25 mouse cellular contexts compared by ENCODE assay signal in genomic region chr5:122135290-122135882, GRCm38 (mm10). TPM values are rescaled to one million over a fixed set of nuclear protein-coding genes. Genes with fewer than 3 reads are reported as not detected.
DNase-seq lines count a peak whose midpoint lies in the region; ATAC-seq and TF ChIP-seq lines count a peak whose summit lies in the region.
"Had no signal": no experiment of that assay in that cellular context is flagged by ENCODE, and none has a peak within 500 bp of the region (broad histone marks: within the 10 kb centered on the region; RNA-seq: fewer than 3 reads in every experiment).

No protein-coding gene starts in this region.

- no peaks in the 10 kb centered on the region for H3K9me3 ChIP-seq in heart, embryonic 11.5 days (replicated peaks; ENCODE audit: control insufficient read depth, low read length)
- H3K9me3 ChIP-seq in MEL (replicated peaks; ENCODE audit: insufficient read depth, low read length): no peaks in the 10 kb centered on the region
- H3K9me3 ChIP-seq: forebrain, embryonic 10.5 days; hindbrain, embryonic 10.5 days; limb, embryonic 15.5 days; liver, embryonic 15.5 days; midbrain, embryonic 13.5 days had no signal

- H3K27ac ChIP-seq in gastrocnemius, adult 2 months: no peak overlapping the region
- no peak overlapping the region for H3K27ac ChIP-seq in heart, embryonic 11.5 days (ENCODE audit: low read depth, low read length)
- H3K27ac ChIP-seq in MEL (ENCODE audit: control insufficient read depth, low read depth, low read length): peak overlapping the region; percentile 70
- H3K27ac ChIP-seq: forebrain, embryonic 10.5 days; hindbrain, embryonic 10.5 days; hindbrain, postnatal 0 days; limb, embryonic 15.5 days; liver, embryonic 15.5 days; midbrain, embryonic 13.5 days had no signal

- no peaks in the 10 kb centered on the region for H3K36me3 ChIP-seq in heart, embryonic 11.5 days (ENCODE audit: control insufficient read depth, insufficient read depth, low read length)
- peaks cover 0 to 37% of the 10 kb centered on the region in 2 experiments; a peak in 2 of 4 replicates for H3K36me3 ChIP-seq in MEL (ENCODE audit: control insufficient read depth in 1 of 2, insufficient read depth in 2 of 2, low read length in 2 of 2)
- H3K36me3 ChIP-seq: forebrain, embryonic 10.5 days; hindbrain, embryonic 10.5 days; limb, embryonic 15.5 days; liver, embryonic 15.5 days; midbrain, embryonic 13.5 days had no signal

- no peak for ATAC-seq in heart, embryonic 11.5 days (replicated peaks; ENCODE audit: insufficient number of reproducible peaks, low FRiP score, low TSS enrichment)
- ATAC-seq: forebrain, postnatal 0 days; hindbrain, postnatal 0 days; lung, postnatal 0 days; midbrain, embryonic 13.5 days had no signal

- WGBS in heart, embryonic 11.5 days (ENCODE audit: insufficient replicate concordance): 68% methylated on average over 3 of the region's 3 CpGs

- no peaks in the 10 kb centered on the region for H3K27me3 ChIP-seq in heart, embryonic 11.5 days (ENCODE audit: control insufficient read depth, insufficient read depth, low read length)
- no peaks in the 10 kb centered on the region for H3K27me3 ChIP-seq in MEL (ENCODE audit: control insufficient read depth in 1 of 2, insufficient read depth in 2 of 2, low read length in 2 of 2)
- H3K27me3 ChIP-seq: limb, embryonic 15.5 days; liver, embryonic 15.5 days had no signal

- no peak overlapping the region for H3K9ac ChIP-seq in heart, embryonic 11.5 days (ENCODE audit: low read depth, low read length)
- no peak overlapping the region for H3K9ac ChIP-seq in MEL (ENCODE audit: control insufficient read depth, low read depth, low read length, poor library complexity, severe bottlenecking)
- H3K9ac ChIP-seq: forebrain, postnatal 0 days; limb, embryonic 15.5 days; liver, embryonic 15.5 days; midbrain, embryonic 13.5 days had no signal

- H3K4me2 ChIP-seq in heart, embryonic 11.5 days: no peak overlapping the region
- H3K4me2 ChIP-seq: limb, embryonic 15.5 days; liver, embryonic 15.5 days; midbrain, embryonic 13.5 days had no signal

- TF ChIP-seq CTCF in gastrocnemius, adult 2 months (IDR thresholded peaks at IDR 0.05): no peak
- no peak for TF ChIP-seq CTCF in MEL (IDR thresholded peaks at IDR 0.05 in 2 of 3, conservative IDR thresholded peaks at IDR 0.05 in 1 of 3; ENCODE audit: control insufficient read depth in 1 of 3, insufficient read depth in 1 of 3, low read depth in 2 of 3, low read length in 3 of 3, poor library complexity in 1 of 3, severe bottlenecking in 1 of 3)

- peaks cover 24% of the 10 kb centered on the region for H3K4me1 ChIP-seq in heart, embryonic 11.5 days (ENCODE audit: control insufficient read depth, insufficient read depth, low read length)
- H3K4me1 ChIP-seq in MEL (ENCODE audit: control insufficient read depth in 1 of 2, insufficient read depth in 2 of 2, low read length in 2 of 2): peaks cover 19 to 50% of the 10 kb centered on the region in 2 experiments

- DNase-seq in gastrocnemius, adult 2 months: peak; percentile 11
- no peak for DNase-seq in gastrocnemius, adult 8-10 months (ENCODE audit: low spot score in 2 of 2)
- DNase-seq in heart, postnatal 4 days: peak; percentile 48
- DNase-seq in MEL (ENCODE audit: low read depth, low spot score): no peak
- DNase-seq in cerebellum, postnatal 25 days: peak; percentile 37 to 51
- DNase-seq in layer of hippocampus, adult 9-11 months: no peak
- DNase-seq: adrenal gland, adult 2 months; B cell, adult 2 months; forebrain, postnatal 0 days; kidney, adult 2 months; kidney, postnatal 10 days; layer of hippocampus, postnatal 36 days had no signal

- TF ChIP-seq EP300 in MEL (IDR thresholded peaks at IDR 0.05; ENCODE audit: low read depth in 1 of 2, low read length in 2 of 2): no peak

- no peak for TF ChIP-seq POLR2A in MEL (IDR thresholded peaks at IDR 0.05; ENCODE audit: control insufficient read depth in 1 of 2, insufficient read depth in 1 of 2, low read depth in 1 of 2, low read length in 2 of 2, poor library complexity in 1 of 2)

- H3K79me2 ChIP-seq in MEL (ENCODE audit: control insufficient read depth, insufficient read depth, low read length, poor library complexity): no peaks in the 10 kb centered on the region; the same call in 1 of the 2 replicates

- intact Hi-C loops in gastrocnemius, adult 2 months (cut with DNase I): no loop called here

- no peak overlapping the region for H3K4me3 ChIP-seq in gastrocnemius, adult 2 months
- no peak overlapping the region for H3K4me3 ChIP-seq in heart, embryonic 11.5 days (ENCODE audit: low read depth, low read length)
- no peak overlapping the region for H3K4me3 ChIP-seq in MEL (ENCODE audit: control insufficient read depth in 1 of 2, insufficient read depth in 1 of 2, low read depth in 2 of 2, low read length in 2 of 2)
- H3K4me3 ChIP-seq: forebrain, embryonic 10.5 days; hindbrain, embryonic 10.5 days; limb, embryonic 15.5 days; liver, embryonic 15.5 days; midbrain, embryonic 13.5 days; myocyte had no signal

- no peak for TF ChIP-seq RAD21 in MEL (IDR thresholded peaks at IDR 0.05; ENCODE audit: low read depth, low read length)

TF ChIP-seq in MEL, 35 proteins besides CTCF, POLR2A, EP300 and RAD21:
- TF ChIP-seq HCFC1 (IDR thresholded peaks at IDR 0.05; ENCODE audit: low read depth, low read length) (peak; percentile 85), CHD2 (IDR thresholded peaks at IDR 0.05; ENCODE audit: low read length) (no peak), SMC3 (IDR thresholded peaks at IDR 0.05; ENCODE audit: low read depth, low read length) (no peak)

RNA-seq across cellular contexts. Expression of gene Ccdc63, which starts 5.2 kb away (rescaled TPM):
- total RNA-seq in gastrocnemius, adult 2 months (2021): not detected
- total RNA-seq in gastrocnemius, adult 8-10 months (2022): under 1 TPM in 1 of 4 experiments, not detected in 3; 0.13 TPM
- under 1 TPM in 1 of 2 experiments, not detected in 1; 0.36 TPM for total RNA-seq in heart, postnatal 4 days (2021)
- 0.47 and 0.51 TPM in 2 replicates for polyA plus RNA-seq in heart, embryonic 11.5 days (2014; fragmentation: Nextera tagmentation; extraction: Ambion mirVana)
- total RNA-seq in MEL (2012; rRNA removed): 1.4 and 1.6 TPM in 2 replicates
- 1 to 10 TPM in 1 of 2 experiments, not detected in 1; 4.7 TPM for polyA plus RNA-seq in MEL (2012; ENCODE audit: insufficient read depth in 1 of 2, insufficient read length in 2 of 2, low read depth in 1 of 2, low replicate concordance in 2 of 2, missing spikeins in 1 of 2)
- total RNA-seq: adrenal gland, adult 2 months had no signal
- polyA plus RNA-seq: adrenal gland, adult 2 months; forebrain, embryonic 10.5 days; hindbrain, embryonic 10.5 days; hindbrain, postnatal 0 days; midbrain, embryonic 13.5 days; myocyte; stomach, embryonic 14.5 days had no signal

RNA-seq across cellular contexts. Expression of gene Ppp1cc, which starts 22.7 kb away (rescaled TPM):
- total RNA-seq in gastrocnemius, adult 2 months (2021): 100 to 1,000 TPM; 154 to 155 TPM
- total RNA-seq in gastrocnemius, adult 8-10 months (2022): 100 to 1,000 TPM; 108 to 221 (median 143) TPM
- 100 to 1,000 TPM; 216 to 217 TPM for total RNA-seq in heart, postnatal 4 days (2021)
- polyA plus RNA-seq in heart, embryonic 11.5 days (2014; fragmentation: Nextera tagmentation; extraction: Ambion mirVana): 216 and 225 TPM in 2 replicates
- total RNA-seq in MEL (2012; rRNA removed): 305 and 329 TPM in 2 replicates
- polyA plus RNA-seq in MEL (2012; ENCODE audit: insufficient read depth in 1 of 2, insufficient read length in 2 of 2, low read depth in 1 of 2, low replicate concordance in 2 of 2, missing spikeins in 1 of 2): 100 to 1,000 TPM in 1 of 2 experiments, not detected in 1; 420 TPM

RNA-seq across cellular contexts. Expression of gene Myl2, which starts 34.6 kb away (rescaled TPM):
- total RNA-seq in gastrocnemius, adult 2 months (2021): 1,000 to 10,000 TPM in 1 of 2 experiments, 100 to 1,000 TPM in 1; 776 to 2,566 TPM
- total RNA-seq in gastrocnemius, adult 8-10 months (2022): 1,000 to 10,000 TPM in 1 of 4 experiments, 100 to 1,000 TPM in 3; 818 to 1,021 (median 841) TPM
- over 10,000 TPM; 18,495 to 19,403 TPM for total RNA-seq in heart, postnatal 4 days (2021)
- polyA plus RNA-seq in heart, embryonic 11.5 days (2014; fragmentation: Nextera tagmentation; extraction: Ambion mirVana): 6,790 and 6,847 TPM in 2 replicates
- 0.35 and 0.75 TPM in 2 replicates for total RNA-seq in MEL (2012; rRNA removed)
- under 1 TPM in 1 of 2 experiments, not detected in 1; 0.54 TPM for polyA plus RNA-seq in MEL (2012; ENCODE audit: insufficient read depth in 1 of 2, insufficient read length in 2 of 2, low read depth in 1 of 2, low replicate concordance in 2 of 2, missing spikeins in 1 of 2)
- total RNA-seq: adrenal gland, adult 2 months; hindbrain, postnatal 0 days; left cerebral cortex, postnatal 25 days; megakaryocyte progenitor cell, adult 5-6 weeks had no signal
- polyA plus RNA-seq: adrenal gland, adult 2 months; forebrain, embryonic 10.5 days; urinary bladder, adult 2 months had no signal

Comparison
In these comparisons a context has a peak if more than half of its experiments do, and no peak if none do; other contexts are left out.
1. DNase-seq: peak in gastrocnemius, adult 2 months (single experiment), heart, postnatal 4 days (single experiment) and cerebellum, postnatal 25 days (2 of 2); none in gastrocnemius, adult 8-10 months (0 of 2), MEL (single experiment) and layer of hippocampus, adult 9-11 months (single experiment).
2. RNA of gene Myl2, which starts 34.6 kb away (total RNA-seq): 18,495 to 19,403 TPM in heart, postnatal 4 days, 776 to 2,566 TPM in gastrocnemius, adult 2 months and 818 to 1,021 TPM in gastrocnemius, adult 8-10 months; 0.35 to 0.75 TPM in MEL; every median in the first group is over 100 times any median in the second.